Mouse (Mus musculus): ENCODE measurements at regions not wholly inside any gene's neighbourhood (a gene's known extent, or its start where the extent isn't known, plus 50 kb on each side); places are given as distances from the start of the nearest gene placed in this dataset.

DNA sequence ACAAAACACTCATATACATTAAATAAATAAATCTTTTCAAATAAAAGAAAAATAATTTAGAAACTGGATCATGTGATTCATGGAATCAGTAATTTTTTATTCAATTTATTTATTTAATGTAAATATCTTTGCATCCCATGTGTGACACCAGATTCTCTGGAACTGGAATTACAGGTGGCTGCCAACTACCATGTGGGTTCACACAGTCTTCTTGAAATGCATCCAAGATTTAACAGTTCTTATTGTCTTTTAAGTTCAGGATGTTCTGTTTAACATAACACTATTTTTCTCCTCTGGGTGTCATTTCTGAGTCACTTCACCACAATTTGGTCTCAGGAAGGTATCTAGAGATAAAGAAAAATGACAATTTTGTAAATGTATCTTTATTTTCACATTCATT is 1502.0 kb downstream of the Brinp3 start:
- no peak for DNase-seq (ENCODE audit: low spot score in 2 of 2)

DNA sequence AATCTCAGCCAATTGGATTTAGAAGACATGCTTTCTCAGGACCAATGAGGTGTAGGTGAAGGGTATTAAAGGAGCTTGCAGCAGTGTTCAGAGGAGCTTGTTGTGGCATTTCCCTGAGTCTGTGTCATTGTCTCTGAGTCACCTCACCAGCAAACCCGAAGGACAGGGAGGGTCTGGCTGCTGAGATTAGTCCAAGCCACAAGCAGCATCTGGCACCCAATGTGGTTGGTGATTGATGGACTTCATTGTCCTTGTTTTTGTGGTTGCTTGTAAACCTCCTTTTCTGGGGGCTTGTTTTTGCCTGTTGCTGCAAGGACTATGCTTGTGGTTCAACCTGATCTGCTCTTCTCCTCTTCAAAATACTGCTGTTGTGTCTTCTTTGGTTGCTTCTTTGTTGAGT is 1539.3 kb downstream of the Brinp3 start:
- no peak for DNase-seq (ENCODE audit: low spot score in 2 of 2)

DNA sequence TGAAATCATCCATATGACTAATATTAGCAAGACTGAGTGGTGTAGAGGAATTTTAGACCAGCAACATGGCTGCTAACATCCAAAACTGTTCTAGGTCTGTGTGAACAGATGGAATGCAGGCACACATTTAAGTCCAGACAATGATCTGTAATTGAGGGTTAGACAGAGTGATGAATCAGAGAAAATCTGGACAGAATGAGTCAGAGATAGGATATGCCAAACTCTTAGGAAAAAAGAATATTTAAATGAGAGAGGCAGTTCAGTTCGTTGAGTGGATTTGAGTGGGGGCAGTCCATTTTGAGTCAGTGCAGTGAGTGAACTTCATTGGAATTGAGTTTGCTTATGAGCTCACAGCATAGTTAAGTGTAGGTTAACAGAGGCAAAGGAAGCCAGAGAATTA is 1557.3 kb downstream of the Brinp3 start:
- peak in 1 of 2 experiments; percentile 6 for DNase-seq (ENCODE audit: low spot score in 2 of 2)
